Mouse (Mus musculus): Measurements from ENCODE around the gene Hmcn1.

Hmcn1 gene

DNA sequence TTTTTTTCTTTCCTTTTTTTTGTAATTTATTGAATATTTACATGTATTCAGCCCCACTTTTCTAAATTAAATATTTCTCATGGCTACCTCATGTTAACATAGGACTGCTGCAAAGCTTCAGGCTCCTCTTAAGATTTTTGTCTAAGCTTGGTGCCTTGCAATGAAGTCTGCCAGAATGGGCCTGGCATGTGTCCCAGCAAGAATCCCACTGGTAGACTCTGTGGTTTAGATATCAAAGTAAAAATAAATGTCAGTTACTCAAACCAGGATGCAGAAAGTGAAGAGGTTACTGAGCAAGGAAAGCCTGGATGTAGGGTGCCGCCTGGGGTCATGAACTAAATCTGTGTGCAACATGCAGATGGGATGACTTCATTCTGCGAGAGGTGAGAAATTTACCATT is 217.5 kb downstream of the Hmcn1 start:
- DNase-seq: no peak

DNA sequence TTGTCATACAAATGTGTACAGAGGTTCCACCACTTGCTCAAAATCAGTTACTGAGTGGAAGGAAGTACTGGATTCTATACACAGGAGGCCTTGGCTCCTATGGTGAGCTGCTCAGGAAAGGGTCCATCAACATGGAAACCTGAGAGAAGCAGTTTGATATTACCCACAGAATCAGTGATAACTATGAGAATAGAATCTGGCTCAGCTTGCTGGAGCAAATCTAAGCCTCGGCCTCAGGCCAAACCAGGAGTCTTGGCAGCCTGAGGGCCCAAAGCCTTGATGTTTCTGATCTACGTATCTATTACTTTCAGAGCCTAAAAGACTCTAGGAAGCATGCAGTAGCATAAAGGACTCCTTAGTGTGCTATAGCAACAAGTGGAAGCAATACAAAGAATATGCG is 220.3 kb downstream of the Hmcn1 start:
- DNase-seq: no peak

DNA sequence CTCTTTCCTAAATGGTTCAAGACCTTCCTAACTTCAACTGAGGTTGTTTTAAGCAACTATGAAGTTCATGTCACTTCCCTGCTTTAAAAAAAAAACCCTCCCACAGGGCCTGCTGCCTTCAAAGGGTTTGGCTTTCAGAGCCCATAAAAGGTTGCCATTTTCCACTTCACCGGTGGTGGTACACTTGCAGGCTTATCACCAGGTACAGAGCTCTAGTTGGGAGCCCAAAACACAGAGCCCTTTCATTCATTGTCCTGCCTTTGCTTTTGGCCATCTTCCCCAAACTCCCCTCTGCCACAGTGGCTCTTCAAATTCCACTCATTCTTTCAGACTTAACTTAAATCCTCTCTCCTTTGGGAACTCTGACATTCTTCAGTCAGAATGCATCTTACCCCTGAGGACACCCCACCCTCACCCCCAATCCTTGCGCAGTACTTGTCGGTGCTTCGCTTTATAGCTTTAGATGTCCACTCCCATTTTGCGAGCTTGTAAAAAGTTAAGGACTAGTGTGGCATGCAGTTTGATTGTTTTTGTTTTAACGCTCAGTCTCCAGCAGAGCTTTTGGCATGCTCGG is 222.2 kb downstream of the Hmcn1 start:
- DNase-seq: no peak

DNA sequence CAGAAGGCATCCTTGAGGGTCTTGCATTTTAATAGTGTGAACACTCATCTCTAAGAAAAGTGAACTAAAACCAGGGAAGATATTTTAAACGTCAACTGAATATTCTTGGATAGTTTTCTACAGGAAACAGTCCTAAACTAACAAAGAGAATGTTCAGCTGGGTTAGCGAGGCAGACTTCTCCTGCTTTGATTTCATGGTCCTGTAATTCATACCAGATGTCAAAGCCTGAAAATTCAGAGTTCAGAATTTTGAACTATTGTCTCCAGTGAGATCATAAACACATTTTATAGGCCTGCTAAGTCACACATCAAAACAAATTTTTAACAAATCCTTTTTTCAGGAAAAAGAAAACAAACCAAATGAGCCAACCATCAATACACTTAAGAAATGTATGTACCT is 223.4 kb downstream of the Hmcn1 start:
- DNase-seq: no peak

DNA sequence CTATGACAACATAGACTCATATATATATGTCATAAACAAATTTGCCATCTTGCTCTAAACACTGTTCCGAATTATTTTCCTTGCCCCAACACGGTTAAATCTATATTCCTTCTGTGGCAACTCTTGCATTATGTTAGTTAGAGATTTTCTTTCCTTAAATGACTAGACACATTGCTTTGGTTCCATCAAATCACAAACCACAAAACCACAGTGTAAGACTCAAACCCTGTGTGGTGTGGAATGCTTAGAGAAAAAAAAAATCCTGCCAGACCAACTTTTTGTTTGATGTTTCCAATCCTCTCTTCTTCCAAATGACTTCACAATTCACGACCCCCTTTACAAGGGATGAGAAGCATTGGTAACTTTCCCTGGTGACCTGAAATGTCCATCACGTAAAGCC is 231.6 kb downstream of the Hmcn1 start:
- no peak for DNase-seq

DNA sequence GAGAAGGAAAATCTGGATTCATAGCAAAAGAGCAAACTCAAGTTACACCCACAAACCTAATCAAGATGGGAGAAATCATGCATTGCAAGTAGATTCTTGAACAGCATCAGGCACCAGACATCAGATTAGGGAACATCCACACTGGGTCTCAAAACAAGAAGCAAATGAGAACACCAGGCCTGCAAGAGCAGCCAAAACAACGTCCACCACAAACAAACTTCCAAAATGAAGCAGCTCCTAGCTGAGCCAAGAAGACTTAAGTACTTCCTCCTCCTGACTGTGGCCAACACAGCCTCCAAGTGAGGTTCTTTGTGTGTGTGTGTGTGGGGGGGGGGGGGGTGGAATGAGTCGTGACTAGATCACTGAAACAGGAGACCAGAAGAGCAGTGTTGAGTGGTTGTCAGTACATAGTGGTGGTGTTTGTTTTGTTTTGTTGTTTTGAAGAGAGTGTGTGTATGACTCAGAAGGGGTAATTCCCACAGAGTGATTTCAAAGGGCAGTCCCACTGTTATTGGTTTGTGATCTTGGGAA is 232.4 kb downstream of the Hmcn1 start:
- DNase-seq: no peak

DNA sequence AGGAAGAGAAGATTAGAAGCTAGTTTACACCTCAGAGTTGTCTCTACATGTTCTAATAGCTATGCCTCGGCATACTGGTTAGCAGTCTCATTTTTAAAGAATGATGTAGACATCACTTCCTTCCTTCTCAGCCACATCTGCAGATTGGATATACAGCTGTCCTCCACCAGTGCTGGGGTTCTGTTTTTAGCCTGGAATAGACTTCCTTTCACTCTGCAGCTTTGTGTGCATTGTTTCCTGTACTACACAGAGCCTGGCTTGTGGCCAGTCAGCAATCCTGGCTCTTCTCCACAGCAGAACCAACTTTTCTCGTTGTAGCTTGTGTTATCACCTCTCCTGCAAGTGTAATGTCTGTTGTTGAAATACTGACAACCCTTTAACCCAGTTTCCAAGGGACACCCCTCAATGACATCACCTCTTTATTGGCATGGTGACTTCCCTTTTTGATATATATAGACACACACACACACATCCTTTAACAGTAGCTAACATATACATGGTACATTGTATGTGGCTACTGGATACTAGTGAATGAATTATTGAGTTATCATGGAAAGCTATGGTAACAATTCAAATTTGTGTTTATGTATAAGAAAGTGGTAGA is 233.7 kb downstream of the Hmcn1 start:
- DNase-seq: peak in 1 of 2 experiments; percentile 46

DNA sequence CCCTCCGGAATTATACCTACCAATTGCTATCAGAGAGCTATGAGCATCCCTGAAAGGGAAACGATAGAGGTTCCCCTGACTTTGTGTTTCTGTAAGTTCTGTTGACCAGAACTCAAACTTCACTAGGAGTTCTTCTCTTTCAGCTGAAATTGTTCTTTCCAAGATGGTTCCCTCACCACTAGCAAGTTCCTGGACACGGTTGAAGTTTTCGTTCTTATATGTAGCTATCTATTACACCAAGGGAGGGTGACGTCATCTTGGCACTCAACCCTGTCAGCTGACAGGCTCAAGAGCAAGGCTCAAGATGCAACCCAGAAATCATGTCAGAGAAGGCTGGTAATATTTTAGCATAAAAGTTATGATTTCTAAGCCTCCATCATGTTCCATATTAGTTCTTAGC is 239.3 kb downstream of the Hmcn1 start:
- DNase-seq: no peak

DNA sequence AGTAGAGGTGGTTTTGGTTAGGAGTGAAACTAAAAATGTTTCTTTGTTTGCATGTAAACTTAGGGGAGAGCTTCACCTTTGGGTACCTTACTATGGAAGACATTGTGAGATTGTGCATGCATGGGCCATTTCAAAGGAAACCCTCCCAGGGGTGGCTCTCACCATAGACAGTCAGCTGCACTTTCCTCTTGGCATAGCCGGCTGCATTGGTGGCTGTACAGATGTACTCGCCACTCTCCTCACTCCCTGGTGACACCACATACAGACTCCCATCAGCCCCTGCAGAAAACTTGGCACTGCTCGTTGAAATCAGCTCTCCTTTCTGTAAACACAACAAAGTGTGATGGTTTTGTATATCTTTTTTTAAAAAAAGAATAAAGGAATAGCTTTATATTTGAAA is 244.5 kb downstream of the Hmcn1 start:
- no peak for DNase-seq

DNA sequence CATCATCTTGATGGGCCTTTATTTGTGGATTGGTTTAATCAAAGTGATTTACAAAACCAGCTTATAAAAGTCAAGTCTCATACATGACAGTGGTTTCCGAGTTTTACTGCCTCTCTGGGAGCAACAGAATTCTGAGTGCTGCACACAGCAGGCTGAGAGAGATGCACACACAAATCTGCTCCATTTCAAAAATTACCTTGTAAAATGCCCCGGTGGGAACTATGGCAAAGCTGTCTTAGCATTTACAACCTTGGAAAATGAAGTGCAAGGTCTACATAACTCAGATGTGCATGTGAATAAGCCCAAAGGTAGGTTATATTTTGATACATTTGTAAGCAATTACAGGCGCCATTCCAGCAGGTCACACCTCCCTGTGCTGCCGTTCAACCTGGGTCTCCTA is 245.5 kb downstream of the Hmcn1 start:
- DNase-seq: no peak

DNA sequence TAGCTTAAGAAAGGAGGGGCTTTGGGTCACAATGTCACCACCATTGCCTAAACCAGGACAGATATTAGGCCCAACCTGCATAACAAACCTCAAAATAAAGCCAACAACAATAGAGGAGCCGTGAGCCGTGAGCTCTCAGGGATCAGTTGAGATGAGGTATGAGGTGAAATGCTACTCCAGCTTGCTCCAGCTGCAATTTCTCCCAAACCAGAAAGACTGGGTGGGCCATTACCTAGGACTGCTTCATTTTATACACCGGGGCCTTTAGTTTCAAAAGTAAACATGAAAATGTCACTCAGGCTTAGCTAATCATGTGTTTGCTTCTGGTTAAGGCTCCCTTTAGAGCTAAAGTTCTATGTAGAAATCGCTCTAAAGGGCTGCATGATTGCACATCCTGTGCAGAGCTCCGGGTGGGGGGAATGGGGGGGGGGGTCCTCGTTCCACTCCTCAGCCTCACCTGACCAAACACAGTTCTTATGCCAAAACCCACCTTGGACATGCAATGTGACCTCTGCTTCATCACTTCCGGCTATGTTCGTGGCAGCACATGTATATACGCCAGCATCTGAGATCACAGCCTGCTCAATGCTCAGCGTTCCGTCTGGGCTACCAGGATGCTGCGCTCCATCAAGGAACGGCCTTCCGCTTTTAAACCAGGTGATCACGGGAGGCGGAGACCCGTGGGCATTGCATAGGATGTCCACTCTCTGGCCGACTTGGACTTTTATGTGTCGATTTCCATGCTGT is 250.0 kb downstream of the Hmcn1 start:
- DNase-seq: no peak

DNA sequence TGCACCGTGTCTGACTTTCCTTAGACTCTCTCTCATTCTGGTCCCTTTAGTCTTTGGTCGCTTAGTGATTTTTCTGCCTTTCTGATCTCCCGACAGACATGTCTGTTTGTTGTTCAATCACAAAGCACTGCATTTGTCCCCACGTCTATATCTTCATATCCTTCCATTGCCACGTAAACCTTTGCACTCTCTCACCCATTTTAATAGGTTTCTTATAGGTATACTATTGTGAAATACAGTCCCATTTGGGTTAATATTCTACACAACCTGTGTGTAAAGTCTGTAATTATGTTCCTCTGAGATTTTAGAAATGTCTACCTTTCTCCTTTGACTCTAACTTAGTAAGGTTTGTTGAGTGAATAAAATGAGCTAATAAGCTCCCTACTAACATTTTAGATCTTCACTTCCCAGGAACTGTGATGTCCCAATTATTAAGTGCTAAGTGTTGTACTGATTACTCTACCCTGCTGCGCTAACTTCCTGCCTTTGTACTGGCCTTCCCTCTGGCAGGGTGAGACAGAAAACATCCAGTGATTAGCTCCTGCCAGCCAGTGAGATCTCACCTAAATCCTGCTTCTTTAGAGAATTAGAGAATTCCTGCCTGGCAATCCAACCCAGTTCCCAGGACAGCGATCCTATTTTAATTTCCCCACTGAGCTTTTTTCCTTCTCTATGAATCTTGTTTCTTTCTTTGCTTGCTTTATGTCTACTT is 250.7 kb downstream of the Hmcn1 start:
- no peak for DNase-seq

DNA sequence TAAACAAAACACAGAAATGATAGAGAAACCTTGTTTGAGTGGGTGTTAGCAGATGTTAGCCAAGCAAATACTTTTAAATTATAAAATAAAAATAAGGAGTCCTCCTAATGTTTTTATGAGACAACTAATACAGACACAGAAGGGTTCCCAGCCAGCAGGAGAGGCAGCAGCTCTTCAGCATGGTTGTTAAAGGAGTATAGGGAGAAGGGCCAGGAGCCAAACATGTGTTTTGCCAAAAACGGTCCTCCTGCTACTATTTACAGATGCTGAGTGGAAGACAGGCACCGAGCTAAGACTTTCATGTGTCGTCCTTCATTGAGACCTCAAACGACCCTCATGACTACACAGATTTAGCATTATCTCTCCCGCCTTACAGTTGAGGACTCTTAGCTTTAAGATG is 281.8 kb downstream of the Hmcn1 start:
- DNase-seq: no peak

DNA sequence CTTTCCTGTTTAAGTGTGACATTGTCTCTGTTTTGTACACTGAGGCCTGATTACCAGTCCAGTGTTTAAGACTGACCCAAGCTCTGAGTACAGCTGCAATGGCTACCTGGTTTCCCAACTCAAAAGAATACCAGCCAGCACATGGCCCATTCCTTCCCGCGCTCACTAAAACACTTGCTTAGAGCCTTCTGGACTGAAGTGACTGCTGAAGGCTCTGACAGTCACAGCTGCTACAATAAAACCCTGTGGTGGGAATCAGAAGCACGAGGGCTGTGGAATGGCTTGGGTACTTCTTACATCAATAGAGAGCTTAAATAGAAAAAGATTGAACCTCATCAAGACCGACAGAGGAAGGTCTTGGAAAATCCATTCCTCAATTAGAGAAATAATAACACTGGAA is 286.7 kb downstream of the Hmcn1 start:
- DNase-seq: no peak

DNA sequence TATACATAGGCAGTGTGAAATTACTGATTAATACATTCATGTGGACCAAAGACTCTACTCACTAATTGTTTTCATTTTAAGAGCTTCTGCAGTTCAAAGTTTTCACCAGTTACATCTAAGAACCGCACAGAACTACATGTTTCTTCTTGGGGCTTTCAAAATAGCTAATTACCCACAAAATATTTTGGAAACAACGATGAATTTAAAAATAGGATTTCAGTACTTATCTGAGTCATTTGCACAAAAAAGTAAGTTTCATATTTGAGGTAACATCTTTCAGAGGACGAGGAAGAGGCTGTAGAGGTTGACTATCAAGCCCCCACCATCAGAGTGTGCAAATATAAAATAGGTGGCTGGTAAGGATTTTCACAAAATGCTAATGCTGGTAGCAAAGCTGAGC is 295.5 kb downstream of the Hmcn1 start:
- DNase-seq: no peak

DNA sequence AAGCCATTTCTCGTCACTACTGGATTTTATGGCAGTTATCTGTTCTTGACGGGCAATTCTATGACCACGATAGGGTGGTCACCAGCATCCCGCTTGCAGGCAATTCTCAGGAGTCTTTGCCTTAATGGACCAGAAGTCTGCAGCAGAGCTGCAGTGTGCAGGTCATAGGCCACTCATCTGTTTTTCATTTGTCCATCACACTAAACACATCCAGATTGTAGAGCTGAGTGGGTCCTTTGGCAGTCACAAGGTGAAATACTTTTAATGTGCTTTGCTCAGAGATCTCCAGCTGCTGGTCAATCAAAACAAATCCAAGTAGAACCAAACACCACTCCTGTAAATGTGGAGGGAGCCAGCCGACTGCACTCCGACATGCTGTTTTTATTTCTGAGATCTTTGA is 311.2 kb downstream of the Hmcn1 start:
- DNase-seq: no peak

DNA sequence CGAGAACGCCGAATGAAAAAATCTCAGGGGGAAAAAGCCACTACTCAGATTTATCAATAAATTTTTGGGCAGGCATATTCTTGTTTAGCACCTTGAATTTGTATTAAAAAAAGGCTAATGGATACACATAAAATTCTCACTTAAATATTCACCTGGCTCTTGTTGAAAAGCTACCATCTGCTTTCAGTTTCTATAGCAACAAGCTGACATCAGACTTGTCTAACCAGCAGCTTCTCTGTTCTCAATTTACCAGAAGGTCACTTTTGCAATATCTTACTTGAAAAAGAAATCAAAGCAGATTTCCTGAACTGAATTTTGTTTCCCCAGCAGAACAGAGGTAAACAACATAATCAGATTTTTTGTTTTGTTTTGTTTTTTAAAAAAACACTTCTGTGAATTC is 311.8 kb downstream of the Hmcn1 start:
- no peak for DNase-seq

DNA sequence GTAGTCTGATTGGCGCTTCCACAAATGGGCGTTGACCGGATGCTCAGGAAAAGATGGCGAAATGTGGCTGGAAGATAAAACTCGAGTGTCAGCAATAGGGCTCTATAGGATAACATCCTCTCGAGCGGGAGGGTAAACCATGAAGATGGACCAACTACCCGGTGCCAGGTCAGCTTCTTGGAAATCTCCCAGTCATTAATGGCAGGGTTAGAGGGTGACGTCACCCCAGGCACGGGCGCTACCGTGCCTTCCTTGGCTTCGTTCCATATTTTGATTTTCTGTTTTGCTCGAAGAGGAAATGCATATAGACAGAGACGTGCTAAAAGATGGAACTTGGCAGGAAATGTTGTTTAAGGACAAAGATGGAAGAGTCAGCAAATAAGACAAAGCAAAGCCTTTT is 312.2 kb downstream of the Hmcn1 start:
- no peak for DNase-seq

DNA sequence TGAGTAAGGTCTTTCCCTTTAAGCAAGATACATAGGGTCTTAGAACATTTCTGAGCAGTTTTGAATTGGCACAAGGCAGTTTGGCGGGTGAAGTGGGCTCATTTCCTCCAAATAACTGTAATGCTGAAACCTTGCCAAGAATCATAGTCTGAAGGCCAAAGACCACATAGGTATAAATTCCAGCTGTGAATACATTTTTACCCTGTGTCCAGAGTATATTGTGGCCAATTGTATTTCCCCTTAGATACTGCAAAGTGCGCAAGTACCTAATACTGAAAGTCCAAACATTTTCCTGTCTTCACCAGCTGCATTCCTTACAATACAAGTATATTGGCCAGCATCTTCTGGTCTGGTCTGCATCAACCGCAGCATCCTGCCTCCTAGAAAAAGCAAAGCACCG is 312.9 kb downstream of the Hmcn1 start:
- no peak for DNase-seq

DNA sequence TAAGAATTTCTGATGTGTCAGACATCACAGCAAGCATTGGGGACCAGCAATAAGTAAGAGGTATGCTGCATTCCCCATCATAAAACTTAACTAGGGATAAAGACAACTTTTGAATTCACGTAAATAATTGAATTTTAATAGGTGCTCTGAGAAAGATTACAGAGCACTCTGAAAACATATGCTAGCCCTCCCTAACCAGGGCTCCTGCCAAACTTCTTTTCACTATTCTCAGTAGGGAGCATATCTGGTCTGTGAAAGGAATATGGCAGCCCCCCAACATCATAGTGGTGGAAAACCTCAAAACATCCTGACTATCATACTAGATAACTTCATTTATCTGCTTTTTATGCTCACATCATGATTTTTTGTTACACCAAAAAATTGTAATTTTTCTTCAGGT is 347.9 kb downstream of the Hmcn1 start:
- no peak for DNase-seq

DNA sequence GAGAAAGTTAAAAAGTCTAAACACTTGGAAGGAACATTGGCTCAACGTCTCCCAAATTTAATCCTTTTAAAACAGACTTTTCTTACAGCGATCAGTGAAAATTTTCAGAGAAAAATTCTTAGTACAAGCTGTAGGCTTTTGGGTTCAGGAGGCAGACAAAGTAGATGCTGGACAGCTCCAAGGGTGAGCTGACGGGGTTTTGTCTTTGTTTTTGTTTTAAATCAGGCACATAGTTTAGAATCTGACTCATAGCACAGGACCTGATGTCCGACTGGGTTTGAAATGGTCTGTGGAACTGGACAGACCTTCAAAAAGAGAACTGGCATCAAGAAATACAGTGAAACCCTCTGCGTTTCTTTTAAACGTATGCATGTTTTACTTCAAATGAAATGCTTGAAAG is 353.7 kb downstream of the Hmcn1 start:
- no peak for DNase-seq

DNA sequence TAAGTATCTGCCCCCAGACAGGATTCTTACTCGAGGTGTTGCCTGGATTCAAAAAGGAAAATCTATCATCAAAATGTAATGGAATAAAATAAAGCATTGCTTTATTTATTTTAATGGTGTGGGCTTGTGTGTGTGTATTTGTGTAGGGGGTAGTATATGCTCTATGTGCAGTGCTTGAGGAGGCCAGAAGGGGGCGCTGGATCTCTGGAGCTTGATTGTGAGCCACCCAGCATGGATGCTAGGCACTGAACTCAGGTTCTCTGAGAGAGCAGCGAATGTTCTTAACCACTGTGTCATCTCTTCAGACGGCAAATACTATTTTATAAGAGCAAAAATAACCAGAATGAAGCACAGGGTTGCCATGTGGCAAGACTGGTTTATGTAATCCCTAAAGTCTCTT is 360.7 kb downstream of the Hmcn1 start:
- DNase-seq: peak in 1 of 2 experiments; percentile 4

DNA sequence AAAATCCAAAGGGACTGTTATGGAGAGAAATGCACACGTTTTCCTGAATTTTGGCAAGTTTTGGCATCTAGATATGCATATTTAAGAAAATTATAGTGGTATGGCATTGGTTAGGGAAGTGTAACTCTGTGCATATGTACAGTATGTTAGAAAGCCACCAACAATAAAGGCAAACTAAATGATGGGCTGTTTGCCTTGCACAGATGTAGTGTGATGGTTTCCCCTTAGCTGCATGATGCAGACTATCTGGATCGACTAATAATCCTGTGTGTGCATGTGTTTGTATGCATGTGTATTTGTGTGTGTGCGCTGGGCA is 361.4 kb downstream of the Hmcn1 start:
- DNase-seq: no peak
